Mouse (Mus musculus) spleen, adult 12 weeks (tissue): ENCODE measurements around the gene Wdr18.

Experiments used
- DNase-seq: peaks from one replicate; pipeline ENCODE4 v3.0.0; 2022; ENCODE audit warnings: low spot score

Wdr18 gene

DNA sequence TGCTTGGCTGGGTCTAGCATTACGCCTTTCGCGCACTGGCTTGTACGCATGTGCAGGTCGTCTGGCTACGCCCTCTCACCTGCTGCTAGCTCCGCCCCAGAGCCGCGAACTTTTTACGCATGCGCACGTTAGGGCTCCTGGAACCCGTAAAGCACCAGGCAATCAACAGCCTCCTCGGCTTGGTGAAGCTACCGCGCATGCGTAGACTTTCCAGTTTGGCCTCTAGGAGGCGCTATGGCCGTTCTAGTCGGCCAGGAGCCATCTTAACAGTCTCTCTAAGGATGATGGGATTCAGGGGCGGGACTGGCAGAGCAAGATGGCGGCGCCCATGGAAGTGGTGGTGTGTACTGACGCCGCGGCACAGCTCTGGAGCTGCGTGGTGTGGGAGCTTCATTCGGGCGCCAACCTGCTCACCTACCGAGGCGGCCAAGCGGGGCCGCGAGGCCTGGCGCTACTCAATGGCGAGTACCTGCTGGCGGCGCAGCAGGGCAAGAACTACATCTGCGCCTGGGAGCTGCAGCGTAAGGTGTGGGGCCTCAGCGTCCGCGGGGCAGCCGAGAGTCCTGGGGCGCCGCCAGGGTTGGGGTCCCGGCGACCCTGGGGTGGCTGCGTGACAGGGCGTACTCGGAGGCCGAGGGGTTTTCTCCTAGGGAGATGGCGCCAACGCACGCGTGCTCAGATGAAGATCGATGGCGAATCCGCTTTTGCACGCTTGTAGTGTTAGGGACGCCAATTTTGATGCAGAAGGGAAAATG is at the start of gene Wdr18:
Gene Wdr18 (plus strand): TSS at position 306 of the 755 bp plus-strand sequence.
- peak; percentile 99 for DNase-seq

DNA sequence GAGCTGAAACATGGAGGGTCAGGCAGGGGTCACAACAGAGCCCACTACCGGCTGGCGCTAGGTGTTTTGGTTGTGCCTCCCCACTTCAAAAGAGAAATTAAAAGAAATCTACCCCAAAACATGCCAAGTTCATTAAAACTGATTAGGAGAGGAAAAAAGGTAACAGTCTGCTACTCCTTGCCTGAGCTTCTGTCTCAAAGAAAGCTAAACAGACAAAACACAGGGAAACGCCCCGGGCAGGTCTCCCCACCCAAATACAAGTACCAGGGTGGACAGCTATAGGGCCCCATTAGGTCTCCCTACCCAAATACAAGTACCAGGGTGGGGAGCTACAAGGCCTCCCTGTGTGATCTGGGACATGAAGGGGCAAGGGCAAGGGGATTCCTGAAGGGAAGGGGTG is 49.4 kb upstream of the Wdr18 start, which contains the start of gene Gm26602:
Gene Gm26602 (plus strand): TSS at position 301 of the 400 bp plus-strand sequence.
- no peak for DNase-seq

DNA sequence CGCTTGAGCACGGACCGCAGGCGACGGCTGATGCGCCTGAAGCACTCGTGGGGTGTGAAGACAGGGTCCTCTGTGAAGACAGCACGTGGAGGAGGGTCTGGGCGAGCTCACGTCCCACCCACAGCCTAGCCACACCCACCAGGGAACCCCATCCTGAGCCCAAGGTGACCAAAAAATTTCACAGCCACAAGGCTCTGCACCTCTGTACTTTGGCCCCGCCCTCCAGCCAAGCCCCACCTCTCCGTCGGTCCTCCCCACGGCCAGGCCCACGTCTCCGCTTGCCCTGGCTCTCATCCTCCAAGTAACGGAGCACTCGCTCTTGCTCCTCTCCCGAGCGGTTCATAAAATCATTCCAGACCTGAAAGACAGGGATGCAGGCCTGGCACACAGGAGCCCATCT is 47.5 kb upstream of the Wdr18 start:
- DNase-seq: no peak

GRCm38 (mm10) chr10:79914131-79914947 is 45.6 kb upstream of the Wdr18 start:
- peak; percentile 31 for DNase-seq

DNA sequence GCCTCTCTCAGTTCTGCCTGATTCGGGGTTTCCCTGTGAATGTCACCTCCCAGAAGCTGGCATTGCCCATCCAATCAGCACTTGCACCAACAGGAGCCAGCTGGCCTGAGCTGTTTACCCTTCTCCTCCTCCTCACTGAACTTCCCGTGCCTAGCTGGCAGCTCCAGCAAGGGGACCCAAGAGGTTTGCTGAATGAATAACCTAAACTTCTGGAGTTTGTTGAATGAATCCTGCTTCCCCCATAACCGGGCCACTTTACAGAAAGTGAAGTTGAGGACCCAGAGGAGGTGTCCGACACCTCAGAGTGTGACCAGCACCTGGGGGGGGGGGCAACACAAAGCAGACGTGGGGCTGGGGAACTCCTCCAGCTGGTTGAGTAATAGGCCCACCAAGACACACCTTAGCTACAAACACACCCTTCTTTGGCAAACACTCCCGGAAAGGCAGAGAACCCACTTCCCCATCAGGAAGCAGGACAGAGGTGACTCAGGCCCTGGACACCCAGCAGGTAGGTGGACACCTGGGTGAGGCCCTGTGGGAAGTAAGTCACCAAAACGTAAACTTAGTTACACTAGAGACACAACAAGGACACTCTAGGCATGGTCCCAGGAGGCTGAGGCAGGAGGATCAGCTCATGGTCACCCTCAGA is 44.9 kb upstream of the Wdr18 start:
- DNase-seq: no peak

GRCm38 (mm10) chr10:79916081-79916480 is 43.9 kb upstream of the Wdr18 start:
- no peak for DNase-seq

DNA sequence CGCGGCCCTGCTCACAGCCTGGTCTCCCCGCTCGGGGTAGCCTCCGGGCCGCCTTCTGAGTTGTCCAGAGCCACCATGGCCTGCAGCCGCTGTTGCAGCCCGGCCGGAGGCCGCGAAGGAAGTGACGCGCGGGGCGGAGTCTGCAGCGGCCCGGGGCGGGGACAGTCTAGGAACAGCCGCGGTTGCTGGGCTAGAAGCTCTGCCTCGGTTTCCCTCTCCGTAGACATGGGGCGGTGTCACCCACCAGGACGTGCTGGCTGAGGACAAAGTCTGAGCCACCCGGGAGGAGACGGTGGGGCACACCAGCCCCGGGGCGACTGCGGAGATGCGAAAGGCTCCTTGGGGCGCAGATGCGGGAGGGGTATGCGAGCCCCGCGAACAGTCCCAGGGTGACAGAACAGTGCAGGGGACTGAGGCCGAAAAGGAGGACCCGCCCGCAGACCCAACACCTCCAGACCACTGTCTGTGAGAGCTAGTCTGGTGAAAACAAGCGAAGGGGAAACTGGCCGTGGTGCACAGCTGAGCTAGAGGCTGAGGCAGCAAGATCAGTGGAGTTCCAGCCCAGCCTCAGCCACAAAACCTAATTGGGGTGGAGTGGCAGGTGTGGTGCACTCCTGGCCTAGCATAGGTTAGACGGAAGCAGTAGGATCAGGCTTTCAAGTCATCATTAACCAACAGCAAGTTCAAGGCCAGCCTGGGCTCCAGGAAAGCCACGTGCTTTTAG is 43.0 kb upstream of the Wdr18 start, which contains the start of gene Kiss1r:
Gene Kiss1r (plus strand): TSS at position 164 of the 724 bp plus-strand sequence.
- peak; percentile 81 for DNase-seq

- no peak for DNase-seq
These were observed 42.3 kb upstream of the Wdr18 start for GRCm38 (mm10) chr10:79917532-79918100.

DNA sequence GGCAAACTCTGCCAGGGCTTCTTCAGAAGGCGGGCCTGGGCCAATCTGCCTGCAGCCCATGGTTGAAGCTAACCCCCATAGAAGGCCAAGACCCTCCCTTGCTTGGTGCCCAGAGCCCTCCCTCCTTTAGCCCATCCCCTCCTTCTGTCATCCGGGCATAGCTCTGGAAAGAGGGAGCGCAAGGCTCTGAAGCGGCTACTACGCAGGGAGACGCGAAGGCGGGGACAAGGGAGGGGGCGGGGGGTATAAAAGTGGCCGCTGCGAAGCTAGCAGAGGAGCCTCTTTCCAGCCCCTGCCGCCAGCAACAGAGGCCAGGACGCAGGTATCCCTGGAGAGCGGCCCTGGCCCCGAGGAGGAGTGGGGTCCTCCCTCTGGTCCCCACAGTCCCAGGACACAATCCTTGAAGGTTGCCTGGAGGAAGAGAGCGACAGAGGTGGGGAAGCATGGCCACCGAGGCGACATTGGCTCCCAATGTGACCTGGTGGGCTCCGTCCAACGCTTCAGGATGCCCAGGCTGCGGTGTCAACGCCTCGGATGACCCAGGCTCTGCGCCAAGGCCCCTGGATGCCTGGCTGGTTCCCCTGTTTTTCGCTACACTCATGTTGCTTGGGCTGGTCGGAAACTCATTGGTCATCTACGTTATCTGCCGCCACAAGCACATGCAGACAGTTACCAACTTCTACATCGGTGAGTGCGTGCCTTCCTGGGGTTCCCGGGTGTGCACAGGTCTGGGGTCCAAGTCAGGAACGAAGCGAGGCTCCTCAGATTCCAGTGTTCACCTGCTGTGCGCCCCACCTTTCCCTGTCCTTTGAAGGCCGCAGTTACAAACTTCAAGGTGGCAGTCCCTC is 41.5 kb upstream of the Wdr18 start:
- DNase-seq: no peak

DNA sequence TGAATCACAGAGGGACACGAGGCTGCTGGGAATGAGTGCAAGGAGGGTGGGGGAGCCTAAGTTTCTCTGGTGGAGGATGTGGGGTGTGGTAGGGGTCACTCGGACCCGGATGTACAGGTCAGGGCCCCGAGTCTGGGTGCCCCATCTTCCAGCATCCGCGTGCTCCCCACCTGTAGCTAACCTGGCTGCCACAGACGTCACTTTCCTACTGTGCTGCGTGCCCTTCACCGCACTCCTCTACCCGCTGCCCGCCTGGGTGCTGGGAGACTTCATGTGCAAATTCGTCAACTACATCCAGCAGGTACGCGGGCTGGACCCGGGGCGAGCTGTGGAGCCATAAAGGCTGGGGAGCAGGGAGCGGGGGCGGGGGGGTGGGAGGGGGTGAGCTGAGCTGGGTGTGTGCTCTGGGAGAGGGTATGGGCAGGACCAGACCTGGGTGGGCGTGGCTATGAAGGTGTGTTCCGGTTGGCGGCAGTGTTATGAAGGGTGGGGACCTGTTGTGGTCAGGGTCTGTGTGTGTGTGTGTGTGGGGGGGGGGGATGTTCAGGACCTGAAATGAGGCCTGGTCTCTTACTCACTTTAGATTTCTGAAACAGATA is 40.6 kb upstream of the Wdr18 start:
- no peak for DNase-seq

- no peak for DNase-seq
These were observed 39.7 kb upstream of the Wdr18 start for GRCm38 (mm10) chr10:79920056-79920890.

DNA sequence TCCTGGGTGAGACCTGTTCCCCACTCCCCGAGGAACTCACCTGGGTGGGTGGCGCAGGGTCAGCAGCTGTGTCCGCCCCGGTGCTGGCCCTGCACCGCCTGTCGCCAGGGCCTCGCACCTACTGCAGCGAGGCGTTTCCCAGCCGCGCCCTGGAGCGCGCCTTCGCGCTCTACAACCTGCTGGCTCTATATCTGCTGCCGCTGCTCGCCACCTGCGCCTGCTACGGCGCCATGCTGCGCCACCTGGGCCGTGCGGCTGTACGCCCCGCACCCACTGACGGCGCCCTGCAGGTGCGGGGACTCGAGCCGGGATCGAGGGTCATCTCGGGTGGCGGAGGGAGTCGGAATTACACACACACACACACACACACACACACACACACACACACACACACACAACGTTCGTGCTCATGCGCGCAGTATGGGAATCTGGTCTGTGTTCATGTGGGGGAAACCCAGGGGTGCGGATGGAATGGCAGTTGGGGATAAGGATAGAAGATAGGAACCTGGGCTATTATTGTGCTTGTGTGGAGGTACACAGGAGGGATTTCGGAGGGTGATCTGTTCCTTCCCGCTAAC is 38.9 kb upstream of the Wdr18 start, which contains the start of gene R3hdm4:
Gene R3hdm4 (minus strand): TSS at position 251 of the 578 bp plus-strand sequence.
- no peak for DNase-seq

DNA sequence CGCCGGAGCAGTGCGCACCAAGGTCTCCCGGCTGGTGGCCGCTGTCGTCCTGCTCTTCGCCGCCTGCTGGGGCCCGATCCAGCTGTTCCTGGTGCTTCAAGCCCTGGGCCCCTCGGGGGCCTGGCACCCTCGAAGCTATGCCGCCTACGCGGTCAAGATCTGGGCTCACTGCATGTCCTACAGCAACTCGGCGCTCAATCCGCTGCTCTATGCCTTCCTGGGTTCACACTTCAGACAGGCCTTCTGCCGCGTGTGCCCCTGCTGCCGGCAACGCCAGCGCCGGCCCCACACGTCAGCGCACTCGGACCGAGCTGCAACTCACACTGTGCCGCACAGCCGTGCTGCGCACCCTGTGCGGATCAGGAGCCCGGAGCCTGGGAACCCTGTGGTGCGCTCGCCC is 38.4 kb upstream of the Wdr18 start:
- no peak for DNase-seq

GRCm38 (mm10) chr10:79924998-79925784 is 34.8 kb upstream of the Wdr18 start:
- DNase-seq: peak; percentile 90

DNA sequence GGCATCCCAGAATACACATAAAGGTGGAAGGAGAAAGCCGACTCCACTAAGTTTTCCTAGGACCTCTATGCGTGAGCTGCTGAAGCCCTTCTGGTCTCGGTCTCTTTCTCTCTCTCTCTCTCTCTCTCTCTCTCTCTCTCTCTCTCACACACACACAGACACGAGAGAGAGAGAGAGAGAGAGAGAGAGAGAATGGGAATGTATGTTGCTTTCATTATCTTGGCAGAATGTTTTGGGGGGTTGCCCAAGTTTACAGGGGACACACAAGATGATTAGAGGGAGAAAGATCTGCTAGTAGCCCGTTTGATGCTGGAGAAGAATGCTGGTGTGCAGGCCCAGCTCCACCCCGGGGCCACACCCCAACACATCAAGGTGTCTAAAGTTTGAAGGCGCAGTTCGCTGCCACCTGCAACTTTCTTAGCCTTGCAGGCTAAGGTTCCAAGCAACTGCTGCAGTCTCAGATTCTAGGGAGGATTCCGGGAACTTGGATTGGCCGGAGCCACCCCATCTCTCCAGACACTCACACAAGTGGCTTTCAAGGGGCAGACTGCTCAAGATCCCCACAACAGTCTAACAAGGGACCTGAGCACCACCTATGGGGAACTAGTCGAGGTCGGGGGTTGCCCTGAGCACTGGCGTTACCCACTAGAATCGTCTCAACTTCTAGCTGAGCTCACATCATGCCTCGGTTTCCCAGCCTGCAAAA is 34.0 kb upstream of the Wdr18 start:
- peak; percentile 38 for DNase-seq

DNA sequence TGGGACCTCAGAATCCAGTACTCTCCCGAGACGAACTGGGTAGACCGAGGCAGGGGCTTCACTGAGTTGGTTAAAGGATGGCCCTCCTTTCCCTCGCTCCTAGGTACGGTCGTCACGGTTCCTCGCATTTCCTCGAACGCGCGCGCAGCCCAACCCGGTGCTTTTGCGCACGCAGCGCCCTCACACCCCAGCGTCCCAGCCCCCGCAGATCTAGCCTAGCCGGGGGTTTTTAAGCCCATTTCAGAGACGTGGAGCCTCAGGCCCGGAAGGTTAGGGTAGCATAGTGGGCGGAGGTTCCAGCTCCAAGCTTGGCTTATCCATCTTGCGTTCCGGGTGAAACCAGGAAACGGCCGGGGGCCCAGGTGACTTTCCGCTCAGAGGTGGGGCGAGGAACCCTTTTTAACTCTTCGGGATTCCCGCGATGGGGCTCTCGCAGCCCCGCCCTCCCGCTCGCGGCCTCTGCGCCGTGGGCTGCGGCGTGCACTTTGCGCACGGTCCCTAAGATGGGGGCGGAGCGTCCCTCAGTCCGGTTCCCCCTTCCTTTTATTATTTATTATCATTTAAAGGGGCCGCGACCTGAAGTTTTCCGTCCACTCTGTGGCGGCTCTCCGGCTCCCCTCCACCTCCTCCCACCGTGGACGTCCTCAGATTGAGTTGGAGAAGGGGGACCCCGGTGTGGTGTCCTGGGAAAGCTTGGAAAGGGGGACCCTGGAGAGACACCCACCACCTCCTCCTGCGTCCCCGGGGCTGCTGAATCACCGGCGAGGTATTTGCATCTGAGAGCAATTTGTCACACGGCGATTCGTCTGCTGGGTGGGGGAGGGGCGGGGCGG is 33.2 kb upstream of the Wdr18 start, which contains the start of gene Arid3a:
Gene Arid3a (plus strand): TSS at position 553 of the 833 bp plus-strand sequence.
- DNase-seq: peak; percentile 80
